Mouse (Mus musculus): ENCODE measurements around the gene Iqgap3.

DNA sequence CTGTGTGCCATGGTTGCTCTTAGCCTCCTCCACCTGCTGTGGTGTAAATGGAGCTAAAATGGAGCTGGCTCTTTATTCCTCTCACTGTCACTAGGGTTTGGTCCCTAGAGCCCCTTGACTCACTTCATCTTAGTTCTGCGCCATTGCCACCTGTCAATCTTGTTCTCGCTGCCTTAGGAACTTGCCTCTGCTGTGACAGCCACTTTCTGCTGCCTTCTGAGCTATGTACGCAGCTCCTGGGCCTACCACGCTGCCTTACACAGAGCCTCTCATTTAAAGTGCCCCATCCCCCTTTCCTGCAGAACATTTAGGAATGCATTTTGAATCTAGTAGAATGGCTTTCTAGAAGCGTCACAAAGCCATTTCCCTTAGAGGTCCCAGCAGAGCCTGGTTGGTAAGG is 12.4 kb downstream of the Iqgap3 start:
- TF ChIP-seq CTCF (conservative IDR thresholded peaks at IDR 0.05; ENCODE audit: insufficient read depth, insufficient read length, low read depth, low read length) (no peak), POLR2A (IDR thresholded peaks at IDR 0.05; ENCODE audit: low read depth, low read length) (no peak)
